Mouse (Mus musculus): Measurements from ENCODE around the gene Rab40c. TPM values are rescaled to one million over a fixed set of nuclear protein-coding genes. Genes with fewer than 3 reads are reported as not detected.

Rab40c gene
- polyA plus RNA-seq, 1 experiment from 2014 or later: 15.0 TPM

DNA sequence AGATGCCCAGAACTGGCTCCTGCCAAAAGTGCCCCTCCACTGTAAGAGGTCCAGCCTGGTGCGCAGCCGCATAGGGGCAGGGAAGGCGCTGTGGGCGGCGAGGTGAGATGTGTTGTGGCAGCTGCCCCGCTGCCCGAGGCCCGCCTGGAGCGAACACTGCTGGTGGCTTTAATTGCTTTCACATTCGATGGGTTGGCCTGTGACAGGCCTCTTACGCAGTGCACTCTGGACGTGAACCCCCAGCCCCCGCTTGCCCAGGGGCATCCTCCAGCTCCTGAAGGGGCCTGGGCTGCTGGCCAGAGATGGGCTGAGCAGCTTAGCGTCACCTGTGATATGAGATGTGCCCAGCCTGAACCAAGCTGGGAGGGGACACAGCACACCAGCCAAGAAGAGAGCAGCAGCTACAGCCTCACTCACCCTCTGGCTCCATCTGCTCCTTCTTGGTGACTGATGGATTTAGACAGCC lies 38.1 kb upstream of the Rab40c start:
- H3K4me1 ChIP-seq (ENCODE audit: control insufficient read depth, insufficient read depth, low read length): no peaks in the 10 kb centered on the region
- no peak overlapping the region for H3K4me2 ChIP-seq
- H3K27me3 ChIP-seq (ENCODE audit: control insufficient read depth, insufficient read depth, low read length): peaks cover 9% of the 10 kb centered on the region
- no peak overlapping the region for H3K9ac ChIP-seq (ENCODE audit: low read length)
- DNase-seq (ENCODE audit: low spot score, missing footprints): no peak
- no peaks in the 10 kb centered on the region; the same call in 1 of the 2 replicates for H3K36me3 ChIP-seq (ENCODE audit: control insufficient read depth, insufficient read depth, low read length)
- WGBS: 85% methylated on average over 14 of the region's 14 CpGs
- H3K4me3 ChIP-seq (ENCODE audit: low read depth, low read length): no peak overlapping the region
- no peaks in the 10 kb centered on the region for H3K9me3 ChIP-seq (ENCODE audit: control insufficient read depth, low read length)
- H3K27ac ChIP-seq (ENCODE audit: low read depth, low read length): no peak overlapping the region
- no peak for ATAC-seq (ENCODE audit: low FRiP score)

GRCm38 (mm10) chr17:25956631-25957030 lies 37.1 kb upstream of the Rab40c start:
- WGBS: 80% methylated on average over 7 of the region's 7 CpGs
- peaks cover 3% of the 10 kb centered on the region; the same call in 1 of the 2 replicates for H3K4me1 ChIP-seq (ENCODE audit: control insufficient read depth, insufficient read depth, low read length)
- no peak overlapping the region for H3K4me2 ChIP-seq
- no peaks in the 10 kb centered on the region for H3K9me3 ChIP-seq (ENCODE audit: control insufficient read depth, low read length)
- ATAC-seq (ENCODE audit: low FRiP score): no peak
- no peak for DNase-seq (ENCODE audit: low spot score, missing footprints)
- no peaks in the 10 kb centered on the region; the same call in 1 of the 2 replicates for H3K36me3 ChIP-seq (ENCODE audit: control insufficient read depth, insufficient read depth, low read length)
- no peak overlapping the region for H3K4me3 ChIP-seq (ENCODE audit: low read depth, low read length)
- peaks cover 19% of the 10 kb centered on the region for H3K27me3 ChIP-seq (ENCODE audit: control insufficient read depth, insufficient read depth, low read length)
- H3K9ac ChIP-seq (ENCODE audit: low read length): no peak overlapping the region
- no peak overlapping the region for H3K27ac ChIP-seq (ENCODE audit: low read depth, low read length)

- peaks cover 5% of the 10 kb centered on the region; the same call in 1 of the 2 replicates for H3K4me1 ChIP-seq (ENCODE audit: control insufficient read depth, insufficient read depth, low read length)
- no peak overlapping the region for H3K9ac ChIP-seq (ENCODE audit: low read length)
- DNase-seq (ENCODE audit: low spot score, missing footprints) (no peak), ATAC-seq (ENCODE audit: low FRiP score) (no peak)
- no peak overlapping the region for H3K27ac ChIP-seq (ENCODE audit: low read depth, low read length)
- H3K4me3 ChIP-seq (ENCODE audit: low read depth, low read length): no peak overlapping the region
- no peak overlapping the region for H3K4me2 ChIP-seq
- H3K9me3 ChIP-seq (ENCODE audit: control insufficient read depth, low read length): no peaks in the 10 kb centered on the region
- peaks cover 24% of the 10 kb centered on the region for H3K27me3 ChIP-seq (ENCODE audit: control insufficient read depth, insufficient read depth, low read length)
- H3K36me3 ChIP-seq (ENCODE audit: control insufficient read depth, insufficient read depth, low read length): no peaks in the 10 kb centered on the region; the same call in 1 of the 2 replicates
- WGBS: 82% methylated on average over 7 of the region's 7 CpGs
Measured at GRCm38 (mm10) chr17:25956201-25956600, 36.7 kb upstream of the Rab40c start.

DNA sequence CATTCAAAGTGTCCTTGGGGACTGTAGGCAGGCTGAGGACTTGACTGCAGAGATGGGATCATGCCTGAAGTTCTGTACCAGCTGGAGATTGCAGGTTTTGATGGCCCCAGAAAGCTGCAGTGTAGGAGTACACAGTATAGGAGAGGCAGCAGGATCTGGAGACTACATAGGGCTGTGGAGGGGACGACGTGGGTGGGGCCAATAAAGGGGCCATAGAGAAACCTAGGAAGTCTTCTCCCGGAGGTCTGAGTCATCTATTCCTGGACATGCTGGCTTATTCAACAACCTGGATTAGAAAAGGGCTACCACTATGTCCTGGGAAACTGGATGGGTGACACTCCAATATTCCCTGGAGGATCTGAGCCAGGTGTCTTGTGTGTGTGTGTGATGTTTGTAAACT lies 36.2 kb upstream of the Rab40c start:
- no peaks in the 10 kb centered on the region for H3K9me3 ChIP-seq (ENCODE audit: control insufficient read depth, low read length)
- H3K4me3 ChIP-seq (ENCODE audit: low read depth, low read length): no peak overlapping the region
- H3K4me1 ChIP-seq (ENCODE audit: control insufficient read depth, insufficient read depth, low read length): peaks cover 5% of the 10 kb centered on the region; the same call in 1 of the 2 replicates
- H3K27ac ChIP-seq (ENCODE audit: low read depth, low read length): no peak overlapping the region
- no peaks in the 10 kb centered on the region; the same call in 1 of the 2 replicates for H3K36me3 ChIP-seq (ENCODE audit: control insufficient read depth, insufficient read depth, low read length)
- 73% methylated on average over 3 of the region's 3 CpGs for WGBS
- H3K27me3 ChIP-seq (ENCODE audit: control insufficient read depth, insufficient read depth, low read length): peaks cover 28% of the 10 kb centered on the region
- no peak overlapping the region for H3K9ac ChIP-seq (ENCODE audit: low read length)
- no peak for ATAC-seq (ENCODE audit: low FRiP score)
- peak; percentile 72 for DNase-seq (ENCODE audit: low spot score, missing footprints)
- H3K4me2 ChIP-seq: no peak overlapping the region

GRCm38 (mm10) chr17:25954671-25955070 lies 35.1 kb upstream of the Rab40c start:
- Histone ChIP-seq H3K27me3 (ENCODE audit: control insufficient read depth, insufficient read depth, low read length) (peaks cover 37% of the 10 kb centered on the region), H3K9ac (ENCODE audit: low read length) (no peak overlapping the region), H3K4me3 (ENCODE audit: low read depth, low read length) (no peak overlapping the region), H3K27ac (ENCODE audit: low read depth, low read length) (no peak overlapping the region), H3K4me1 (ENCODE audit: control insufficient read depth, insufficient read depth, low read length) (peaks cover 5% of the 10 kb centered on the region; the same call in 1 of the 2 replicates), H3K4me2 (no peak overlapping the region), H3K36me3 (ENCODE audit: control insufficient read depth, insufficient read depth, low read length) (no peaks in the 10 kb centered on the region), H3K9me3 (ENCODE audit: control insufficient read depth, low read length) (no peaks in the 10 kb centered on the region)
- WGBS: 74% methylated on average over 2 of the region's 2 CpGs
- no peak for ATAC-seq (ENCODE audit: low FRiP score)
- peak; percentile 66 for DNase-seq (ENCODE audit: low spot score, missing footprints)

GRCm38 (mm10) chr17:25953161-25953560 lies 33.6 kb upstream of the Rab40c start:
- DNase-seq (ENCODE audit: low spot score, missing footprints) (no peak), ATAC-seq (ENCODE audit: low FRiP score) (no peak)
- Histone ChIP-seq H3K36me3 (ENCODE audit: control insufficient read depth, insufficient read depth, low read length) (no peaks in the 10 kb centered on the region), H3K27me3 (ENCODE audit: control insufficient read depth, insufficient read depth, low read length) (peaks cover 37% of the 10 kb centered on the region), H3K27ac (ENCODE audit: low read depth, low read length) (no peak overlapping the region), H3K9ac (ENCODE audit: low read length) (no peak overlapping the region), H3K4me3 (ENCODE audit: low read depth, low read length) (no peak overlapping the region), H3K4me2 (no peak overlapping the region), H3K9me3 (ENCODE audit: control insufficient read depth, low read length) (no peaks in the 10 kb centered on the region), H3K4me1 (ENCODE audit: control insufficient read depth, insufficient read depth, low read length) (peaks cover 5% of the 10 kb centered on the region; the same call in 1 of the 2 replicates)
- 81% methylated on average over 5 of the region's 5 CpGs for WGBS

GRCm38 (mm10) chr17:25951803-25952623 lies 32.5 kb upstream of the Rab40c start, which contains the start of gene A930017K11Rik:
Gene A930017K11Rik (minus strand): TSS chr17:25952565.
- Histone ChIP-seq H3K9me3 (ENCODE audit: control insufficient read depth, low read length) (no peaks in the 10 kb centered on the region), H3K36me3 (ENCODE audit: control insufficient read depth, insufficient read depth, low read length) (no peaks in the 10 kb centered on the region), H3K27me3 (ENCODE audit: control insufficient read depth, insufficient read depth, low read length) (peaks cover 37% of the 10 kb centered on the region), H3K4me1 (ENCODE audit: control insufficient read depth, insufficient read depth, low read length) (peaks cover 5% of the 10 kb centered on the region; the same call in 1 of the 2 replicates), H3K4me2 (peak within 1 kb of the TSS; percentile 36), H3K27ac (ENCODE audit: low read depth, low read length) (no peak within 1 kb of the TSS), H3K4me3 (ENCODE audit: low read depth, low read length) (peak within 1 kb of the TSS; percentile 24), H3K9ac (ENCODE audit: low read length) (no peak within 1 kb of the TSS)
- ATAC-seq (ENCODE audit: low FRiP score) (no peak), DNase-seq (ENCODE audit: low spot score, missing footprints) (no peak)
- under 1% methylated on average over 56 of the region's 58 CpGs for WGBS

GRCm38 (mm10) chr17:25951225-25951802 lies 31.8 kb upstream of the Rab40c start:
- DNase-seq (ENCODE audit: low spot score, missing footprints): no peak
- Histone ChIP-seq H3K9ac (ENCODE audit: low read length) (no peak overlapping the region), H3K4me1 (ENCODE audit: control insufficient read depth, insufficient read depth, low read length) (peaks cover 5% of the 10 kb centered on the region; the same call in 1 of the 2 replicates), H3K9me3 (ENCODE audit: control insufficient read depth, low read length) (no peaks in the 10 kb centered on the region), H3K27ac (ENCODE audit: low read depth, low read length) (no peak overlapping the region), H3K27me3 (ENCODE audit: control insufficient read depth, insufficient read depth, low read length) (peaks cover 37% of the 10 kb centered on the region), H3K36me3 (ENCODE audit: control insufficient read depth, insufficient read depth, low read length) (no peaks in the 10 kb centered on the region), H3K4me2 (peak overlapping the region; percentile 36), H3K4me3 (ENCODE audit: low read depth, low read length) (peak overlapping the region; percentile 24)
- 1% methylated on average over 33 of the region's 33 CpGs for WGBS
- ATAC-seq (ENCODE audit: low FRiP score): no peak

- no peaks in the 10 kb centered on the region for H3K9me3 ChIP-seq (ENCODE audit: control insufficient read depth, low read length)
- no peak overlapping the region for H3K4me3 ChIP-seq (ENCODE audit: low read depth, low read length)
- ATAC-seq (ENCODE audit: low FRiP score) (no peak), DNase-seq (ENCODE audit: low spot score, missing footprints) (no peak)
- peaks cover 5% of the 10 kb centered on the region; the same call in 1 of the 2 replicates for H3K4me1 ChIP-seq (ENCODE audit: control insufficient read depth, insufficient read depth, low read length)
- H3K36me3 ChIP-seq (ENCODE audit: control insufficient read depth, insufficient read depth, low read length): no peaks in the 10 kb centered on the region
- peaks cover 37% of the 10 kb centered on the region for H3K27me3 ChIP-seq (ENCODE audit: control insufficient read depth, insufficient read depth, low read length)
- H3K27ac ChIP-seq (ENCODE audit: low read depth, low read length): no peak overlapping the region
- no peak overlapping the region for H3K4me2 ChIP-seq
- H3K9ac ChIP-seq (ENCODE audit: low read length): no peak overlapping the region
- WGBS: 0% methylated on average over 2 of the region's 3 CpGs
Measured at GRCm38 (mm10) chr17:25950706-25951105, 31.2 kb upstream of the Rab40c start.

Data from midbrain, embryonic 11.5 days (tissue).